Mouse (Mus musculus) E14TG2a.4 (cell line): ENCODE data around the gene Kcmf1.

Experiments used
- CTCF ChIP-seq: conservative IDR thresholded peaks from 2 replicates; pipeline ENCODE4 v1.5.1; 2014; ENCODE audit warnings: low read length
- NANOG ChIP-seq: IDR thresholded peaks from 2 replicates; pipeline ENCODE4 v1.6.1; 2014; ENCODE audit warnings: borderline replicate concordance, low read length, mixed read lengths
- POU5F1 ChIP-seq: IDR thresholded peaks from 2 replicates; pipeline ENCODE4 v1.6.1; 2014; ENCODE audit warnings: low read length, borderline replicate concordance

DNA sequence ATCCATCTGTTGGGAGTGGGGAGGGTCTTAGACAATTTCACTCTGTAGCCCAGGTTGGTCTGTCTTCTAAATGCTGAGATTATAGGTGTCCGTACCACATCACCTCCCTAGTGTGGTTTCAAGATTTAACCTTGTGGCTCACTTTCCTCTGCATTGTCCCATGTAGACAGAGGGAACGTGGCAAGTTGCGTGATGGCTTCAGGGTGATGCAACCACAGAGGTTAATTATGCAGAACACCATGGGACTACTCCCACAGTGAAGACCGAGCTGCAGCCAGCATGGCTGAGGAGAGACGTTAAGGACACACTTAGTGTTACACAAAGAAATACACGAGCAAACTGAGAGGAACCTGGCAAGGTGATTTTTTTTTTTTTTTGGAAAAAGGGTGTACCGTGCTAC is 16.6 kb upstream of the Kcmf1 start:
- no peak for TF ChIP-seq CTCF
- TF ChIP-seq POU5F1 = no peak
- TF ChIP-seq NANOG = no peak
